Mouse (Mus musculus) bone marrow, adult 2 months (tissue): Measurements from ENCODE around the gene Usp4.

Experiments used
- CTCF ChIP-seq: fragments of 200-500 bp; IDR thresholded peaks from 2 replicates; pipeline ENCODE4 v1.5.1; 2011; ENCODE audit warnings: low read length, control low read depth; ENCODE audit not compliant: control insufficient read depth, insufficient read depth
- POLR2A ChIP-seq: fragments of 200-500 bp; IDR thresholded peaks from 2 replicates; pipeline ENCODE4 v1.6.1; 2011; ENCODE audit warnings: low read depth, mild to moderate bottlenecking, control low read depth, low read length, borderline replicate concordance; ENCODE audit not compliant: control insufficient read depth

DNA sequence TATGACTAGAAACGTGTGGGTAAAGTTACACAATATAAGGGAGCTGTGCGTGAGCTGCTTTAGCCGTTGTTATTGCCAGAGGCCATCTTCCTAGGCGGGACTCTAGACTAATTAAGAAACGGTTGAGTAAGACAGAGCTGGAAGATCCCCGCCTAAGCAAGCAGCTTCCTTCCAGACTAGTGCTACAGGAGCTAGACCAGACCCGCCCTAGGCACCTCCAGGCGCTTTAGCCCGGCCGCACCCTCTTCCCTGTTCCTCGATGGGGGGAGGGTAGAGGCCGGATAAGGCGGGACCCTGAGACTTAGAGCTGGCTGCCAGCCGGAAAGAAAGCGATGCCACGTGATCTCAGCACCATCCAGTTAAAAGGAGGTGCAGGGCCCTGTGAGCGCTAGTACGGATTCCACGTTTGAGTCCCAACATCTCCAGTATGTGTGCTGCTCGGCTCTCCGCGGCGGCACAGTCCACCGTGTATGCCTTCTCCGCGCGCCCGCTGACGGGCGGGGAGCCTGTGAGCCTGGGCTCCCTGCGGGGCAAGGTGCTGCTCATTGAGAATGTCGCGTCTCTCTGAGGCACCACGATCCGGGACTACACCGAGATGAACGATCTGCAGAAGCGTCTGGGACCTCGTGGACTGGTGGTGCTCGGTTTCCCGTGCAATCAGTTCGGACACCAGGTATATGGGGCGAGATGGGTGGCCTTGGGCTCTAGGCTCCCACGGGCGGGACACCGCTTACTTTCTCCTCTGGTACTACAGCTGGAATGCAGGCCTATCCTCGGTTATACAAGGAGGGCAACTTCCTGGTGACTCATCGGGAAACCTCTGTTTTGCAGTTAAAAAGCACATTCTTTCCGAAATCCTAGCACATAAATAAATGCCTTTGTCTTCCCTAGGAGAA lies 8.5 kb upstream of the Usp4 start, which contains the start of gene Gpx1:
- TF ChIP-seq CTCF, result no peak
- peak; percentile 100 for TF ChIP-seq POLR2A
